Mouse (Mus musculus) central nervous system, embryonic 11.5 days (tissue): ENCODE data around the gene Pip4k2c. TPM values are rescaled to one million over a fixed set of nuclear protein-coding genes. Genes with fewer than 3 reads are reported as not detected.

Experiments used
- polyA plus RNA-seq: library from polyadenylated mRNA; depleted of rRNA; stranded (reverse); fragments of >200 nt; gene quantifications from 2 replicates; pipeline ENCODE4 v1.2.3, GENCODE M21; 2012; rRNA removed

The Pip4k2c gene
- 18.0 and 21.0 TPM in 2 replicates for polyA plus RNA-seq

GRCm38 (mm10) chr10:127211414-127211854, at the start of gene Pip4k2c:
Gene Pip4k2c (minus strand): TSS chr10:127211585.

GRCm38 (mm10) chr10:127195328-127196129, 15.9 kb downstream of the Pip4k2c start, which contains the start of gene Dtx3:
Gene Dtx3 (minus strand): TSS chr10:127195728.

GRCm38 (mm10) chr10:127189651-127190381, 21.6 kb downstream of the Pip4k2c start, which contains the start of gene Arhgef25:
Gene Arhgef25 (minus strand): TSS chr10:127190083.

DNA sequence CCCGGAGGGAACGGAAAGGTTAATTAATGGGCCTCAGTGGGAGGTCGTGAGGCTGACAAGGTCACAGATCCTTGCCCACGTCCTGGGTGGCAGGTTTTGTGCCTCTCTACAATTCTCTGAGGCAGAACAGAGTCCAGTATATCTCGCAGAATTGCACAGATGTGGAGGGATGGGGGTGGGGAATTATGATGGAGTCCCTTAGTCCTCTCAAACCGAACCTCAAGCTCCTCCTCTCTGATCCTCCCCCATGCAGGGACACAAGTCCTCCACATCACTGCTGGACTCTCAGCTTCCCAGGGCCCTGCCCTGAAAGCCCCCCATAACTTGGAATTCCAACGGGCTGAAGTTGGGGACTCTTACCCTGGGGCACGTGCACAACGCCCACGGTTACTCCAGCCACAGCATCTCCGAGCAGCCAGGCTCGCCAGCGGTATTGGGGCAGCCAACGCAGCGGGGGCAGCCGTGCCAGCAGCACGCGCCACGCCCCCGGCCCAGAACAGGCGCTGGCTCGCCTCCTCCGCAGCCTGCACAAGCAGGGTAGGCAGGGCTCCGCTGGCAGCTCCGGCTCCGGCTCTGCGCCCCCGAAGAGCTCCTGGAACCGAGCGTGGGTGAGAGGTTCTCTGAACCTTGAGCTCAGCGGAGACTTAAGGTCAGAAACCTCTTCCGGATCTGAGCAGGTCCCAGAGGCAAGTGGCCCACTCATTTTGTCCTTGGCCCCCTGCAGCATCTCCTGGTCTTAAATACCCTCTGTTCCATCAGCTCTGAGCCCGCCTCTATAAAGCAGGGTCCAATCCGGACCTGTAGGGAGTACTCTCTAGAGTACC, 31.3 kb downstream of the Pip4k2c start, which contains the start of gene Slc26a10:
Gene Slc26a10, minus strand, starts transcription at position 775 of the 824 bp plus-strand sequence.

DNA sequence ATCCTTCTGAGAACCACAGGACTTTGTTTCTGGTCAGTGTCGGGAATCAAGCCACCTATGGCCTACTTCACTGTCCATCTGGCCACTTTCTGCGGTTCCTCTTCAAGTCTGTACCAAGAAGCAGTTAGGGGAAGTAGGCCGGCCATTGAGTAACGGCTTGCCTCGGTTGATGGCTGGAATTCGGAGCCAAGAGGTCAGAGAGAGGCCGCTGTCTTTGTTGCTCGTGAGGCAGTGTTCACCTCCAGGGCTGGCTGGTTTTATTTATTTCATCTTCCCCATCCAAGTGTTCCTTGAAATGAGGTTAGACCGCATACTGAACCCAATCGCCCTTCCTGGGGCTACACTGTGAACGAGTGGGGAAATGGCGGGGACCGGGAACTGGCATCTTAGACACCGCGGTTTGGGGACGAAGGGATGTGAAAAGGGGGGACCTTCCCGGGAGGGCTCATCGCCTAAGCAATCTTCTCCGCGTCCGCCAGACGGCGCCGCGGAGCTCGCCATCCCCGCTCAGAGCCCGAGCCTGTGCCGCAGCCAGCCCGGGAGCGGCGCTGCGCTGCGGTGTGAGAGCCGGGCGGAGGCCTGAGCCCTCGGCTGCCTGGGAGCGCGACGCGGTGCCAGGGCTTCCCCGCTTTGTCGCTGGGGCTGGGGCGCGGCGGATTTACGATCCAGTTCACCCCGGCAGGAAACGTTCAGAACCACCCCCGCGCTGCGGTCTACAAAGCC, 46.6 kb downstream of the Pip4k2c start, which contains the start of gene B4galnt1:
Gene B4galnt1, plus strand, starts transcription at position 595 of the 723 bp plus-strand sequence.

Other genes with a start within 250 kb of the Pip4k2c start
- gene Ctdsp2, start 232.9 kb downstream of the Pip4k2c start, polyA plus RNA-seq: 78.5 and 118 TPM in 2 replicates
- gene Avil, start 210.9 kb downstream of the Pip4k2c start, polyA plus RNA-seq: 0.60 and 0.84 TPM in 2 replicates
- 50.4 and 63.2 TPM in 2 replicates for gene Tsfm, start 180.7 kb downstream of the Pip4k2c start, polyA plus RNA-seq
- gene Mettl1, start 170.2 kb downstream of the Pip4k2c start, polyA plus RNA-seq: 34.0 and 37.1 TPM in 2 replicates
- 0.25 and 0.45 TPM in 2 replicates for gene Eef1akmt3, start 170.1 kb downstream of the Pip4k2c start, polyA plus RNA-seq
- 0.24 and 0.43 TPM in 2 replicates for gene Cyp27b1, start 163.3 kb downstream of the Pip4k2c start, polyA plus RNA-seq
- gene March9, start 151.4 kb downstream of the Pip4k2c start, polyA plus RNA-seq: 10.7 and 11.8 TPM in 2 replicates
- gene Cdk4, start 148.1 kb downstream of the Pip4k2c start, polyA plus RNA-seq: 1,762 and 2,065 TPM in 2 replicates
- gene Tspan31, start 141.3 kb downstream of the Pip4k2c start, polyA plus RNA-seq: 83.8 and 112 TPM in 2 replicates
- gene Agap2, start 136.3 kb downstream of the Pip4k2c start, polyA plus RNA-seq: 11.3 and 13.4 TPM in 2 replicates
- 53.8 and 114 TPM in 2 replicates for gene Os9, start 90.5 kb downstream of the Pip4k2c start, polyA plus RNA-seq
- 8.4 and 8.8 TPM in 2 replicates for gene B4galnt1, start 46.4 kb downstream of the Pip4k2c start, polyA plus RNA-seq
- 2.6 and 4.2 TPM in 2 replicates for gene Slc26a10, start 30.9 kb downstream of the Pip4k2c start, polyA plus RNA-seq
- gene Arhgef25, start 21.5 kb downstream of the Pip4k2c start, polyA plus RNA-seq: 107 and 115 TPM in 2 replicates
- gene Dtx3, start 15.9 kb downstream of the Pip4k2c start, polyA plus RNA-seq: 237 and 284 TPM in 2 replicates
- 36.0 and 44.4 TPM in 2 replicates for gene Kif5a, start 51.8 kb upstream of the Pip4k2c start, polyA plus RNA-seq
- 190 and 214 TPM in 2 replicates for gene Dctn2, start 54.8 kb upstream of the Pip4k2c start, polyA plus RNA-seq
- 46.5 and 56.0 TPM in 2 replicates for gene Mbd6, start 77.4 kb upstream of the Pip4k2c start, polyA plus RNA-seq
- gene Mars, start 100.2 kb upstream of the Pip4k2c start, polyA plus RNA-seq: 90.4 and 101 TPM in 2 replicates
- gene Arhgap9, start 110.4 kb upstream of the Pip4k2c start, polyA plus RNA-seq: 2.0 and 2.3 TPM in 2 replicates
- 26.1 and 42.2 TPM in 2 replicates for gene Gli1, start 130.4 kb upstream of the Pip4k2c start, polyA plus RNA-seq
- 0.01 TPM in 1 of 2 replicates, not detected in the other for gene Inhbe, start 142.8 kb upstream of the Pip4k2c start, polyA plus RNA-seq
- 0.05 and 0.09 TPM in 2 replicates for gene Inhbc, start 158.8 kb upstream of the Pip4k2c start, polyA plus RNA-seq
- gene R3hdm2, start 168.7 kb upstream of the Pip4k2c start, polyA plus RNA-seq: 33.5 and 48.3 TPM in 2 replicates